Mouse (Mus musculus): Measurements from ENCODE around the gene Padi1. TPM values are rescaled to one million over a fixed set of nuclear protein-coding genes. Genes with fewer than 3 reads are reported as not detected.

Padi1 gene
- polyA plus RNA-seq, 1 experiment from 2014 or later, result 0.20 TPM

GRCm38 (mm10) chr4:140814241-140815225, 31.0 kb downstream of the Padi1 start:
- Histone ChIP-seq H3K9me3 (no peaks in the 10 kb centered on the region), H3K4me3 (peak overlapping the region; percentile 45), H3K36me3 (no peaks in the 10 kb centered on the region), H3K27me3 (no peaks in the 10 kb centered on the region), H3K9ac (peak overlapping the region; percentile 34), H3K4me2 (peak overlapping the region; percentile 72), H3K27ac (peak overlapping the region; percentile 44), H3K4me1 (peaks cover 33% of the 10 kb centered on the region)
- no peak for ATAC-seq (ENCODE audit: insufficient number of reproducible peaks, low FRiP score, low TSS enrichment, low read depth)
- WGBS, result 23% methylated on average over 36 of the region's 36 CpGs

DNA sequence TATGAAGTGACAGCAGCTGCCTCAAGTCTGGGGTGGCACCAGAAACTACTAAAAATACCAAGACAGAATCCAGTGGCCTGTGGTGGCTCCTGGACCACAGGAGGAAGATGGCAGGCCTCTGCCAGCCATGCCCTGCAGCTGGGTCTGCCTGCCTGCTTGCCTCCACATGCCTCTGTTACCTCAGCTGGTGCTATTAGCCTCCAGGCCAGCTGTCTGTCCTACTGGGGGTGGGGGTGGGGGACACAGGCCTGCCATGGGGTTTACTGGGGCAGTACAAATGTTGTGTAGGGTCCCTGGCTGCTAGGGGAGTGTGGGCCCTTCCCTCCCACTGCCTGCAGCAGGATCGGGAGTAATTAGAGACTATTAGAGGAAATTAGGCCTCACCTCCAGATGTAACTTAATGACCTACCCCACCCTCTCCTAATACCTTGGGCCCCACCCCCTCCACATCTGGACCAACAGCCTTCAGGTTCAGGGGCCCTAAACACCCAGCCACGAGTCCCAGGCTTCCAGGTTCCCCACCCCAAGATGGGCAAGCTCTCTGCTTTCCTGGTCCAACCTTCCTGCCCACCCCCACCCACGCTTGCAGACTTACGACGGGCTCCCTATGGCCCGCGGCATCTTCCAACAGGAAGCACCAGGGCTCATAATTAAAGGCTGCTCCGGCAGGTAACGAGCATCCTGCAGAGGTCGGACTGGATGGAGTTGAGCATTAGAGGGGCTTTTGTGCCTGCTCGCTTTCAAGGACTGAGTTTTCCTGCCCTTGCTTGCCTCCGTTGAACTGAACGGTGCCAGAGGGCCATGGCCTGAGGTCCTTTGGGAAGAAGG, 32.0 kb downstream of the Padi1 start:
- Histone ChIP-seq H3K27ac (peak overlapping the region; percentile 44), H3K36me3 (no peaks in the 10 kb centered on the region), H3K4me2 (peak overlapping the region; percentile 72), H3K9me3 (no peaks in the 10 kb centered on the region), H3K4me3 (peak overlapping the region; percentile 45), H3K4me1 (peaks cover 33% of the 10 kb centered on the region), H3K9ac (no peak overlapping the region; the same call in 1 of the 2 replicates), H3K27me3 (no peaks in the 10 kb centered on the region)
- ATAC-seq (ENCODE audit: insufficient number of reproducible peaks, low FRiP score, low TSS enrichment, low read depth), result no peak
- WGBS, result 11% methylated on average over 13 of the region's 13 CpGs

GRCm38 (mm10) chr4:140812609-140813008, 33.0 kb downstream of the Padi1 start:
- Histone ChIP-seq H3K4me3 (no peak overlapping the region), H3K9me3 (no peaks in the 10 kb centered on the region), H3K9ac (no peak overlapping the region), H3K4me2 (no peak overlapping the region), H3K27ac (no peak overlapping the region), H3K4me1 (peaks cover 33% of the 10 kb centered on the region), H3K27me3 (no peaks in the 10 kb centered on the region), H3K36me3 (no peaks in the 10 kb centered on the region)
- WGBS, result 16% methylated on average over 14 of the region's 14 CpGs
- ATAC-seq (ENCODE audit: insufficient number of reproducible peaks, low FRiP score, low TSS enrichment, low read depth), result no peak

GRCm38 (mm10) chr4:140812191-140812590, 33.4 kb downstream of the Padi1 start:
- 54% methylated on average over 8 of the region's 8 CpGs for WGBS
- H3K4me1 ChIP-seq, result peaks cover 33% of the 10 kb centered on the region
- no peaks in the 10 kb centered on the region for H3K9me3 ChIP-seq
- no peak overlapping the region for H3K4me2 ChIP-seq
- no peaks in the 10 kb centered on the region for H3K36me3 ChIP-seq
- H3K27me3 ChIP-seq, result no peaks in the 10 kb centered on the region
- ATAC-seq (ENCODE audit: insufficient number of reproducible peaks, low FRiP score, low TSS enrichment, low read depth), result no peak
- H3K4me3 ChIP-seq, result no peak overlapping the region
- no peak overlapping the region for H3K9ac ChIP-seq
- H3K27ac ChIP-seq, result no peak overlapping the region

DNA sequence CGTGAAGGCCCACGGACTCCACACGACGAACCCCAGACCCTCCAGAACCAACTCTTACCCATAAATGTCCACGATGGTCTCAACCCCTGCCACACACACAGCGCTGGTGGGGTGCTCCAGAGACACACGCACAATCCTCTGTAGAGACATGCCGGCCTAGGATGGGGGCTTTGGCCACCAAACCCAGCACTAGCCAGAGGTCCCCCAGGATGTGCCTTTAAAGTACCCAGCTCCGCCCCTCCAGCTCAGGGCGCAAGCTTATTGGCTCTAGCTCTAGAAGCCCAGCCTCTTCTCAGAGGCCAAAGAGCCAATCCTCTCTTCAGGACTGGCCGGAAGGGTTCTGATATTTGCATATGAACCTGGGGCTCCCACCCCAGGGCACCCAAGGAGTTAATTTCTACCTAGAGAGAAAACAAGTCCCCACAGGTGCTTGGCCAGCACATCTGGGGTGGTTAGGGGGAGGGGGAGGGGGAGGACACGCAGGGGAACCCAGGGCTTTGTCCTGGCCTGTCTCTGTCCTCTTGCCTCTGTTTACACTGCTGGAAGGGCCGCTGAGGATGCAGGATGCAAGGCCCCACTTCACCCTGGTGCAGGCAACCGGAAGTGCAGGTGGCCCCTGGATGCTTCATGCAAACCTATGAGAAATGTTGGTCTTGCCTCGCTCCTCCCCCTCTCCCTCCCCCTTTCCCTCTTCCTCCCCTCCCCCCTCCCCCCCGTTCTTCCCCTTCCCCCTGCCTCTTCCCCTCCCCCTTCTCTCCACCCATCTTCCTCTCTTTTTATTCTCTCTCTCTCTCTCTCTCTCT, 34.9 kb downstream of the Padi1 start, which contains the start of gene Padi3:
Gene Padi3, minus strand, starts transcription at position 191 of the 803 bp plus-strand sequence.
- Histone ChIP-seq H3K27ac (no peak within 1 kb of the TSS), H3K36me3 (no peaks in the 10 kb centered on the region), H3K9me3 (no peaks in the 10 kb centered on the region), H3K4me3 (no peak within 1 kb of the TSS), H3K4me1 (peaks cover 29% of the 10 kb centered on the region), H3K9ac (no peak within 1 kb of the TSS), H3K4me2 (no peak within 1 kb of the TSS), H3K27me3 (no peaks in the 10 kb centered on the region)
- 70% methylated on average over 16 of the region's 16 CpGs for WGBS
- ATAC-seq (ENCODE audit: insufficient number of reproducible peaks, low FRiP score, low TSS enrichment, low read depth), result no peak

GRCm38 (mm10) chr4:140809118-140809517, 36.5 kb downstream of the Padi1 start:
- Histone ChIP-seq H3K9me3 (no peaks in the 10 kb centered on the region), H3K36me3 (no peaks in the 10 kb centered on the region)
- WGBS, result 79% methylated on average over 8 of the region's 8 CpGs

DNA sequence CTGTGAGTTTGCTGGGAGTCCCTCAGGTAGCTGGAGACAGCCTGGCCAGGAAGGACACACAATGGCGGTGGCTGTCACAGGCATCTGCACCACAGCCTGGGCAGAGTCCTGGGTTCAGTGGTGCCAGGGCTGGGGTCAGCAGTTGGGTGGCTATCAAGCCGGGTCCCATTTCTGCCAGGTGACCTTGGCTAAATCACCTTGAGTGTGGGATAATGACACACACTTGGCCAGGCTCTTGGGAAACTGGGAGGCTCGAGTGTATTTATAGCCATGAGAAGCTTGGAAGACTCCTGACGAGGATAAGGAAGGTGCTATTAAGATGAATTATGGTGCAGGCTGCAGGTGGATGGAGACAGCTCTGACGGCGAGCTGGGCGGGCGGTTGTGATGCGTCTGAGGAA, 41.0 kb downstream of the Padi1 start:
- no peak for ATAC-seq (ENCODE audit: insufficient number of reproducible peaks, low FRiP score, low TSS enrichment, low read depth)
- H3K4me3 ChIP-seq, result no peak overlapping the region
- H3K9me3 ChIP-seq, result no peaks in the 10 kb centered on the region
- no peaks in the 10 kb centered on the region for H3K36me3 ChIP-seq
- H3K27ac ChIP-seq, result no peak overlapping the region
- no peak overlapping the region for H3K4me2 ChIP-seq
- no peak overlapping the region for H3K9ac ChIP-seq
- H3K4me1 ChIP-seq, result no peaks in the 10 kb centered on the region
- no peaks in the 10 kb centered on the region for H3K27me3 ChIP-seq
- WGBS, result 65% methylated on average over 9 of the region's 9 CpGs

More at GRCm38 (mm10) chr4:140809118-140809517, 36.5 kb downstream of the Padi1 start:
- no peak overlapping the region for H3K4me3 ChIP-seq
- no peak for ATAC-seq (ENCODE audit: insufficient number of reproducible peaks, low FRiP score, low TSS enrichment, low read depth)
- peaks cover 23% of the 10 kb centered on the region for H3K4me1 ChIP-seq
- no peak overlapping the region for H3K27ac ChIP-seq
- H3K4me2 ChIP-seq, result no peak overlapping the region
- H3K9ac ChIP-seq, result no peak overlapping the region
- no peaks in the 10 kb centered on the region for H3K27me3 ChIP-seq

GRCm38 (mm10) chr4:140801364-140801763, 44.2 kb downstream of the Padi1 start:
- ATAC-seq (ENCODE audit: insufficient number of reproducible peaks, low FRiP score, low TSS enrichment, low read depth), result 0 out of 2 replicates have a peak, but pooled peaks have one; percentile 13
- H3K27ac ChIP-seq, result no peak overlapping the region
- H3K4me2 ChIP-seq, result no peak overlapping the region
- H3K36me3 ChIP-seq, result no peaks in the 10 kb centered on the region
- no peak overlapping the region for H3K9ac ChIP-seq
- H3K9me3 ChIP-seq, result no peaks in the 10 kb centered on the region
- H3K27me3 ChIP-seq, result no peaks in the 10 kb centered on the region
- 68% methylated on average over 3 of the region's 3 CpGs for WGBS
- no peaks in the 10 kb centered on the region for H3K4me1 ChIP-seq
- no peak overlapping the region for H3K4me3 ChIP-seq

- 0 out of 2 replicates have a peak, but pooled peaks cover 2% of the 10 kb centered on the region for H3K4me1 ChIP-seq
- H3K4me3 ChIP-seq, result no peak overlapping the region
- no peaks in the 10 kb centered on the region for H3K36me3 ChIP-seq
- no peak overlapping the region for H3K4me2 ChIP-seq
- no peak overlapping the region for H3K27ac ChIP-seq
- 58% methylated on average over 3 of the region's 3 CpGs for WGBS
- no peaks in the 10 kb centered on the region for H3K27me3 ChIP-seq
- no peaks in the 10 kb centered on the region for H3K9me3 ChIP-seq
- ATAC-seq (ENCODE audit: insufficient number of reproducible peaks, low FRiP score, low TSS enrichment, low read depth), result no peak
- no peak overlapping the region for H3K9ac ChIP-seq
Observed at GRCm38 (mm10) chr4:140796786-140797185, 48.8 kb downstream of the Padi1 start.

GRCm38 (mm10) chr4:140794678-140795077, 50.9 kb downstream of the Padi1 start:
- no peaks in the 10 kb centered on the region for H3K36me3 ChIP-seq
- ATAC-seq (ENCODE audit: insufficient number of reproducible peaks, low FRiP score, low TSS enrichment, low read depth), result no peak
- peaks cover 6% of the 10 kb centered on the region; the same call in 1 of the 2 replicates for H3K4me1 ChIP-seq
- H3K9me3 ChIP-seq, result no peaks in the 10 kb centered on the region
- 72% methylated on average over 9 of the region's 9 CpGs for WGBS
- no peak overlapping the region for H3K4me3 ChIP-seq
- H3K4me2 ChIP-seq, result no peak overlapping the region
- H3K27ac ChIP-seq, result no peak overlapping the region
- no peak overlapping the region for H3K9ac ChIP-seq
- no peaks in the 10 kb centered on the region for H3K27me3 ChIP-seq

DNA sequence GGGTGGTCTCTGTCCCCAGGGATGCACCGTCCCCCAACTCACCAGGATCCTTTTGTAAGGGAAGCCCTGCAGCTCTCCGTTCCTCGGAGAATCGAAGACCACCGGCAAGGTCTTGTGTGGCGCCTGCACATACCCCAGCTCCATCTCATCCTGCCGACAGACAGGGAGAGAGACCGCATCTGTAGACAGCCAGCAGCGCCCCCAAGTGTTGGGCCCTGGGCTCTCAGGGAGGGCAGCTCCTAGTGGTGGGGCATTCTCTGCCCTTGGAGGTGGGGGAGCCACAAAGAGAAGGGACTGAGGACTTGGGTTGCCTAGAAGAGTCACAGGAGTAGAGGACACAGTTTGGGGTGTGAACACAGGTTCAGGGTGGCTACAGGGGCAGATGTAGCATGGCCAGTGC, 51.8 kb downstream of the Padi1 start:
- 66% methylated on average over 9 of the region's 9 CpGs for WGBS
- no peak overlapping the region for H3K4me3 ChIP-seq
- ATAC-seq (ENCODE audit: insufficient number of reproducible peaks, low FRiP score, low TSS enrichment, low read depth), result no peak
- H3K4me2 ChIP-seq, result no peak overlapping the region
- H3K27ac ChIP-seq, result no peak overlapping the region
- H3K27me3 ChIP-seq, result no peaks in the 10 kb centered on the region
- no peaks in the 10 kb centered on the region for H3K9me3 ChIP-seq
- no peaks in the 10 kb centered on the region for H3K36me3 ChIP-seq
- peaks cover 9% of the 10 kb centered on the region; the same call in 1 of the 2 replicates for H3K4me1 ChIP-seq
- H3K9ac ChIP-seq, result no peak overlapping the region

All from limb, embryonic 15.5 days (tissue).